Mouse (Mus musculus): Measurements from ENCODE around the gene Clp1. TPM values are rescaled to one million over a fixed set of nuclear protein-coding genes. Genes with fewer than 3 reads are reported as not detected.

Gene Clp1
- total and polyA plus RNA-seq, 2 experiments from 2014 or later = 13.2 to 15.6 TPM

- TF ChIP-seq CTCF (IDR thresholded peaks at IDR 0.05; ENCODE audit: low read depth) = peak; percentile 49
- ATAC-seq = no peak
- no peak for DNase-seq
- no peaks in the 10 kb centered on the region for H3K27me3 ChIP-seq (ENCODE audit: insufficient read depth, low read length)
- no peak overlapping the region for H3K4me3 ChIP-seq (ENCODE audit: low read depth, low read length)
- H3K9me3 ChIP-seq (ENCODE audit: low read length) = no peaks in the 10 kb centered on the region
- peak overlapping the region; percentile 27; the same call in 1 of the 2 replicates for H3K4me2 ChIP-seq (ENCODE audit: low read depth)
- no peaks in the 10 kb centered on the region for H3K36me3 ChIP-seq (ENCODE audit: insufficient read depth)
- whole genome bisulfite sequencing = 54% methylated on average over 15 of the region's 15 CpGs
- peaks cover 40% of the 10 kb centered on the region for H3K4me1 ChIP-seq (ENCODE audit: insufficient read depth)
- H3K27ac ChIP-seq (ENCODE audit: low read depth, low read length) = no peak overlapping the region
- H3K9ac ChIP-seq = no peak overlapping the region; the same call in 1 of the 2 replicates
Measured at GRCm38 (mm10) chr2:84740608-84741333, 13.6 kb upstream of the Clp1 start.

DNA sequence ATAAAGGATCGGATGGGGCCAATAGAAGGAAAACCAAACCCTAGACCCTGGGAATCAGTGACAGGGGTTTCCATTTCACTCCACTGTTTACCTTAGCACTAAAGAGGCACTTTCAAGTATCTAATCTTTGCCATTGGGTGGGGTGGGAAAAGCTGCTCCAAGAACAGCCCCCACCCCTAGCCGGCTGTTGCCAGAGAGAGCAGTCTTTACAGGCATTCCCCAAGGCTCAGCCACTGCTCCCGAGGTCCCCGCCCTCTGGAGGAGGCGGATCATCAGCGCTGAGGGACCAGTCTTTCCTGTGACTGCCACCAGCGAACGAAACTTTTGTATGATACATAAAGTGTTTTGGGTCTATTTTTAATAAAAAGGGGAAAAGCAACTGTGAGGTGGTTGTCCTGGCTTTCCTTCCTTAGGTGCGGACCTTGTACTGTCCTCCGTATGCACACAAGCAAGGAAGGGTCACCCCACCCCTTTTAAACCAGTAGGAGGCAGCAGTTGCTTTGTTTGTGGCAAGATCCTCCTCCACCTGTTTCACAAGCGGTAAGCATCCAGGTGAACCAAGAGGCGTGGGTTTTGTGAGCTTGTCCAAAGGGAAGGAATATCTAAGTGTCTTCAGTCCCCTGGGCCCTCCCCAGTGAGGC, 11.2 kb upstream of the Clp1 start:
- H3K36me3 ChIP-seq (ENCODE audit: insufficient read depth) = no peaks in the 10 kb centered on the region
- peaks cover 44% of the 10 kb centered on the region for H3K4me1 ChIP-seq (ENCODE audit: insufficient read depth)
- no peak for ATAC-seq
- DNase-seq = no peak
- H3K27me3 ChIP-seq (ENCODE audit: insufficient read depth, low read length) = no peaks in the 10 kb centered on the region
- H3K4me3 ChIP-seq (ENCODE audit: low read depth, low read length) = no peak overlapping the region
- no peak overlapping the region for H3K9ac ChIP-seq
- H3K9me3 ChIP-seq (ENCODE audit: low read length) = no peaks in the 10 kb centered on the region
- peak overlapping the region; percentile 24 for H3K4me2 ChIP-seq (ENCODE audit: low read depth)
- H3K27ac ChIP-seq (ENCODE audit: low read depth, low read length) = no peak overlapping the region
- 4% methylated on average over 12 of the region's 12 CpGs for WGBS
- peak; percentile 57 for TF ChIP-seq CTCF (IDR thresholded peaks at IDR 0.05; ENCODE audit: low read depth)

DNA sequence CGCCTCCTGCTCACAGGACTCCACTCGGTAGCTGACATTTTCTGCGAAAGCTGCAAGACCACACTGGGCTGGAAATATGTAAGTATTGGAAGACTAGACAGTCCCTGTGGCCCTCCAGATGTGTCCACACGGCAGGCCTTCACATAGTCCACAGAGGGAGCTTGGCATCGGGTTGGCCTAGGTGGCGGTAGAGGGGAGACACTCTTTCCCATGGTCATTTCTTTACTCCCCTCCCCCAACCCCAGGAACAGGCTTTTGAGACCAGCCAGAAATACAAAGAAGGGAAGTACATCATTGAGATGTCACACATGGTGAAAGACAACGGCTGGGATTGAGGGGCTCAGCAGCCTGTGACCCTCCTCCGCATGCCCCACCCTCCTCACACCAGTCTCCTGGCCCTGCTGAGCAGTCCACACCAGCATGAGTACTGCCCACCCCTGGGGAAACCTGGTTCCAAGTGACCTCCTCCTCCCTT, 10.3 kb upstream of the Clp1 start:
- no peaks in the 10 kb centered on the region for H3K36me3 ChIP-seq (ENCODE audit: insufficient read depth)
- H3K27ac ChIP-seq (ENCODE audit: low read depth, low read length) = no peak overlapping the region
- 10% methylated on average over 8 of the region's 8 CpGs for WGBS
- no peak overlapping the region for H3K9ac ChIP-seq
- DNase-seq (no peak), ATAC-seq (no peak)
- no peaks in the 10 kb centered on the region for H3K27me3 ChIP-seq (ENCODE audit: insufficient read depth, low read length)
- no peak overlapping the region for H3K4me3 ChIP-seq (ENCODE audit: low read depth, low read length)
- H3K9me3 ChIP-seq (ENCODE audit: low read length) = no peaks in the 10 kb centered on the region
- peaks cover 44% of the 10 kb centered on the region for H3K4me1 ChIP-seq (ENCODE audit: insufficient read depth)
- peak; percentile 36; the same call in 1 of the 2 replicates for TF ChIP-seq CTCF (IDR thresholded peaks at IDR 0.05; ENCODE audit: low read depth)
- H3K4me2 ChIP-seq (ENCODE audit: low read depth) = peak overlapping the region; percentile 78

- no peaks in the 10 kb centered on the region for H3K9me3 ChIP-seq (ENCODE audit: low read length)
- ATAC-seq (no peak), DNase-seq (no peak)
- peak overlapping the region; percentile 22 for H3K4me3 ChIP-seq (ENCODE audit: low read depth, low read length)
- peak overlapping the region; percentile 18; the same call in 1 of the 2 replicates for H3K9ac ChIP-seq
- H3K4me1 ChIP-seq (ENCODE audit: insufficient read depth) = peaks cover 37% of the 10 kb centered on the region
- TF ChIP-seq CTCF (IDR thresholded peaks at IDR 0.05; ENCODE audit: low read depth) = no peak
- peak overlapping the region; percentile 78 for H3K4me2 ChIP-seq (ENCODE audit: low read depth)
- H3K27me3 ChIP-seq (ENCODE audit: insufficient read depth, low read length) = no peaks in the 10 kb centered on the region
- WGBS = 6% methylated on average over 27 of the region's 27 CpGs
- no peaks in the 10 kb centered on the region for H3K36me3 ChIP-seq (ENCODE audit: insufficient read depth)
- no peak overlapping the region for H3K27ac ChIP-seq (ENCODE audit: low read depth, low read length)
Measured at GRCm38 (mm10) chr2:84736312-84737161, 9.4 kb upstream of the Clp1 start.

- Histone ChIP-seq H3K9ac (peak overlapping the region; percentile 65; the same call in 1 of the 2 replicates), H3K27me3 (ENCODE audit: insufficient read depth, low read length) (no peaks in the 10 kb centered on the region), H3K4me2 (ENCODE audit: low read depth) (peak overlapping the region; percentile 78), H3K4me3 (ENCODE audit: low read depth, low read length) (peak overlapping the region; percentile 50), H3K9me3 (ENCODE audit: low read length) (no peaks in the 10 kb centered on the region), H3K27ac (ENCODE audit: low read depth, low read length) (no peak overlapping the region), H3K36me3 (ENCODE audit: insufficient read depth) (no peaks in the 10 kb centered on the region), H3K4me1 (ENCODE audit: insufficient read depth) (peaks cover 34% of the 10 kb centered on the region)
- DNase-seq = no peak
- no peak for TF ChIP-seq CTCF (IDR thresholded peaks at IDR 0.05; ENCODE audit: low read depth)
- WGBS = 13% methylated on average over 7 of the region's 7 CpGs
- ATAC-seq = no peak
Measured at GRCm38 (mm10) chr2:84735346-84735920, 8.3 kb upstream of the Clp1 start.

- ATAC-seq = no peak
- 3% methylated on average over 2 of the region's 2 CpGs for WGBS
- no peak for TF ChIP-seq CTCF (IDR thresholded peaks at IDR 0.05; ENCODE audit: low read depth)
- no peak for DNase-seq
- H3K27me3 ChIP-seq (ENCODE audit: insufficient read depth, low read length) = no peaks in the 10 kb centered on the region
- H3K4me3 ChIP-seq (ENCODE audit: low read depth, low read length) = peak overlapping the region; percentile 50
- peak overlapping the region; percentile 62; the same call in 1 of the 2 replicates for H3K27ac ChIP-seq (ENCODE audit: low read depth, low read length)
- H3K4me1 ChIP-seq (ENCODE audit: insufficient read depth) = peaks cover 34% of the 10 kb centered on the region
- peak overlapping the region; percentile 78 for H3K4me2 ChIP-seq (ENCODE audit: low read depth)
- no peaks in the 10 kb centered on the region for H3K9me3 ChIP-seq (ENCODE audit: low read length)
- peak overlapping the region; percentile 65 for H3K9ac ChIP-seq
- H3K36me3 ChIP-seq (ENCODE audit: insufficient read depth) = no peaks in the 10 kb centered on the region
Measured at GRCm38 (mm10) chr2:84734919-84735318, 7.8 kb upstream of the Clp1 start.

All from forebrain, postnatal 0 days (tissue).